Mouse (Mus musculus) neural tube, embryonic 15.5 days (tissue): ENCODE data around the gene Mid2. TPM values are rescaled to one million over a fixed set of nuclear protein-coding genes. Genes with fewer than 3 reads are reported as not detected.
"Not testable (repeated sequence)": the region's sequence is repeated elsewhere in the genome, so short reads cannot be mapped to it uniquely, and the experiment has no call there.

Experiments used
- ATAC-seq: fragments of 200-750 bp; cut with Nextera tagmentation; 2 replicates; pipeline ENCODE4 v1.8.0; 2017; ENCODE audit warnings: mild to moderate bottlenecking, moderate TSS enrichment, moderate library complexity; ENCODE audit not compliant: low FRiP score
- H3K27ac ChIP-seq: fragments of 300-500 bp; sonication (generic); replicated peaks from 2 replicates; pipeline ENCODE4 v1.5.1; 2015; ENCODE audit warnings: mild to moderate bottlenecking, inconsistent platforms
- H3K27me3 ChIP-seq: fragments of 300-500 bp; sonication (generic); replicated peaks from 2 replicates; pipeline ENCODE4 v1.6.1; 2015; ENCODE audit warnings: inconsistent platforms
- H3K36me3 ChIP-seq: fragments of 300-500 bp; sonication (generic); 2 replicates; pipeline ENCODE4 v1.6.1; 2015; ENCODE audit warnings: inconsistent platforms
- H3K4me1 ChIP-seq: fragments of 300-500 bp; sonication (generic); 2 replicates; pipeline ENCODE4 v1.6.1; 2015; ENCODE audit warnings: inconsistent platforms
- H3K4me2 ChIP-seq: fragments of 300-500 bp; sonication (generic); 2 replicates; pipeline ENCODE4 v1.6.1; 2015; ENCODE audit warnings: inconsistent platforms, mild to moderate bottlenecking, moderate library complexity
- H3K4me3 ChIP-seq: fragments of 300-500 bp; sonication (generic); replicated peaks from 2 replicates; pipeline ENCODE4 v1.5.1; 2015; ENCODE audit warnings: mild to moderate bottlenecking, inconsistent platforms
- H3K9ac ChIP-seq: fragments of 300-500 bp; sonication (generic); replicated peaks from 2 replicates; pipeline ENCODE4 v1.6.1; 2015; ENCODE audit warnings: mild to moderate bottlenecking, inconsistent platforms
- H3K9me3 ChIP-seq: fragments of 300-500 bp; sonication (generic); replicated peaks from 2 replicates; pipeline ENCODE4 v1.6.1; 2016; ENCODE audit warnings: inconsistent platforms
- WGBS: fragments of 180-500 bp; shearing (Covaris S2); methylation state at CpG from one replicate; pipeline ENCODE4 v1.1.7; 2015; ENCODE audit warnings: mixed read lengths; 5-methylcytosine and 5-hydroxymethylcytosine counted together
- polyA plus RNA-seq: library from polyadenylated mRNA; unstranded; fragments of >200 nt; fragmentation: Nextera tagmentation; extraction: Ambion mirVana; gene quantifications from 2 replicates; pipeline ENCODE4 v1.2.1, GENCODE M21; 2015

The Mid2 gene
- 6.3 and 6.6 TPM in 2 replicates for polyA plus RNA-seq

- ATAC-seq, result peak; percentile 77
- Histone ChIP-seq H3K27ac (peak within 1 kb of the TSS; percentile 82), H3K36me3 (no peaks in the 10 kb centered on the region), H3K9ac (peak within 1 kb of the TSS; percentile 64), H3K4me1 (no peaks in the 10 kb centered on the region), H3K9me3 (no peaks in the 10 kb centered on the region), H3K27me3 (peaks cover 20% of the 10 kb centered on the region; the same call in 1 of the 2 replicates), H3K4me3 (peak within 1 kb of the TSS; percentile 56), H3K4me2 (peak within 1 kb of the TSS; percentile 59)
- 21% methylated on average over 34 of the region's 68 CpGs for WGBS
These were observed at the start of gene Mid2 for GRCm38 (mm10) chrX:140664479-140665241. Gene Mid2, plus strand, starts transcription at chrX:140664599.

GRCm38 (mm10) chrX:140624875-140625594 is 39.4 kb upstream of the Mid2 start:
- H3K9ac ChIP-seq, result no peak overlapping the region
- H3K4me2 ChIP-seq, result no peak overlapping the region
- no peaks in the 10 kb centered on the region for H3K9me3 ChIP-seq
- WGBS, result 67% methylated on average over 12 of the region's 12 CpGs
- H3K4me1 ChIP-seq, result no peaks in the 10 kb centered on the region
- H3K27me3 ChIP-seq, result peaks cover 8% of the 10 kb centered on the region; the same call in 1 of the 2 replicates
- no peak overlapping the region for H3K27ac ChIP-seq
- H3K36me3 ChIP-seq, result no peaks in the 10 kb centered on the region
- H3K4me3 ChIP-seq, result no peak overlapping the region
- no peak for ATAC-seq

DNA sequence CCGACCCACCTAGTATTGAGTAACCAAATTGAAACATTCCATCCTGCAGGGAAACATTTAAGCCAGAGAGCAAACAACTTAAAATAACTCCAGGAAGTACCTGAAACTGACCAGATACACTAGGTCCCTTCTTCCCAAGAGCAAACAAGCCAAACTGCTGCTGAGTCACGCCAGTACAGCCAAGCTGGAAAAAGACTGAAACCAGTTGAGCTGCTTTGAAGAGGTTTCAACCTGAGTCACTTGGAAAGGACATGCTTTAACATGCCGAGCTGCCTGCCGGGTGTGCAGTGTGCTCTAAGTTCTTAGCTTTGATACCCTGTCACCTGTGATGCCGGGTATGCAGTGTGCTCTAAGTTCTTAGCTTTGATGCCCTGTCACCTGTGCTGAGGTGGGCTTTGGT is 26.4 kb upstream of the Mid2 start:
- Histone ChIP-seq H3K9ac (no peak overlapping the region), H3K36me3 (no peaks in the 10 kb centered on the region), H3K4me2 (no peak overlapping the region), H3K27me3 (peaks cover 8% of the 10 kb centered on the region; the same call in 1 of the 2 replicates), H3K27ac (no peak overlapping the region), H3K9me3 (no peaks in the 10 kb centered on the region), H3K4me3 (no peak overlapping the region), H3K4me1 (no peaks in the 10 kb centered on the region)
- 86% methylated on average over 5 of the region's 5 CpGs for WGBS
- no peak for ATAC-seq

GRCm38 (mm10) chrX:140639592-140639991 is 24.8 kb upstream of the Mid2 start:
- Histone ChIP-seq H3K27ac (no peak overlapping the region), H3K4me3 (no peak overlapping the region), H3K36me3 (no peaks in the 10 kb centered on the region), H3K4me2 (no peak overlapping the region), H3K9me3 (no peaks in the 10 kb centered on the region), H3K9ac (no peak overlapping the region), H3K4me1 (no peaks in the 10 kb centered on the region), H3K27me3 (peaks cover 11% of the 10 kb centered on the region; the same call in 1 of the 2 replicates)
- no peak for ATAC-seq
- WGBS, result 70% methylated on average over 2 of the region's 2 CpGs

DNA sequence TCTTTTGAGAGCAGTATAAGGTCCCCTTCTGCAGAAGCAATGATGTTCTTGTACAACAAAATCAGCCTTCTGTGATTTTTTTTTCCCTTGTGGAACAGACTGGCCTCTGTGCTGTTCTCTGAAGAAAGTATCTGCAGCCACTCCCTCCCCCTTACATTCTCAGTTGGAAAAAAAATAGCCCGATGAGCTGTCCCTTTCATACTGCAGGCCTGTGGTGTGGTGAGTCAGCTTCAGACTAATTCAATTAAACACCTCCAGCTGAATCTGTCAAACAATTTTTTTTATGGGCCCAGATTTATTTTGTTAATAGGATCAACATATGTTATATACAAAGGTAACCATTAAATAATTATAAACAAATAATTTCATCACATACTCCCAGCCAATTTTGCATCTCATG is 3.7 kb upstream of the Mid2 start:
- no peak for ATAC-seq
- WGBS, result 19% methylated on average over 1 of the region's 1 CpGs
- no peak overlapping the region for H3K4me3 ChIP-seq
- H3K9me3 ChIP-seq, result no peaks in the 10 kb centered on the region
- H3K4me2 ChIP-seq, result no peak overlapping the region
- H3K4me1 ChIP-seq, result no peaks in the 10 kb centered on the region
- peaks cover 13% of the 10 kb centered on the region; the same call in 1 of the 2 replicates for H3K27me3 ChIP-seq
- H3K36me3 ChIP-seq, result no peaks in the 10 kb centered on the region
- H3K9ac ChIP-seq, result no peak overlapping the region
- no peak overlapping the region for H3K27ac ChIP-seq

DNA sequence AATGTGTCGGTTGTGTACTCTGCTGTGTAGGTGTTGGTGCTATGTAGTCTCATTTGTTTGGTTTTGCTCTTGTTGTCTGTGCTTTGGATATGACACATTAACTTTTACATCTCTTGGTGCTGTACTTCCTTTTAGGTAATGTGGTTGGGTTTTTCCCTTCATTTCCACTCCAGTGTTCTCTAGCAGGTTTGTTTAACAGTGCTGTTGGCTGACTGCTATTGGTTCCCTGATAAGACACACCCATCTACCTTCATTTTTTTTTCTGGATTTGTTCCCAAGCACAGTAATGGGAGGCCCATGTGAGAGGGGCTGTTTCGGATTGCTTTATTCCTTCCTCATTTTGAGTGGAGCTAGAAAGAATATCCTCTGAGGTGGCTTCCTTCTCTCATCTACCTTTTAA is 883 bp upstream of the Mid2 start:
- ATAC-seq, result no peak
- Histone ChIP-seq H3K9ac (no peak overlapping the region), H3K9me3 (no peaks in the 10 kb centered on the region), H3K27me3 (peaks cover 20% of the 10 kb centered on the region; the same call in 1 of the 2 replicates), H3K4me3 (no peak overlapping the region), H3K36me3 (no peaks in the 10 kb centered on the region), H3K27ac (no peak overlapping the region), H3K4me1 (no peaks in the 10 kb centered on the region), H3K4me2 (no peak overlapping the region)
- 82% methylated on average over 2 of the region's 2 CpGs for WGBS

GRCm38 (mm10) chrX:140665242-140665810 is 927 bp downstream of the Mid2 start:
- WGBS, result 19% methylated on average over 27 of the region's 47 CpGs
- H3K4me3 ChIP-seq, result peak overlapping the region; percentile 56
- H3K4me1 ChIP-seq, result no peaks in the 10 kb centered on the region
- H3K9me3 ChIP-seq, result no peaks in the 10 kb centered on the region
- H3K36me3 ChIP-seq, result no peaks in the 10 kb centered on the region
- H3K9ac ChIP-seq, result peak overlapping the region; percentile 64
- peaks cover 20% of the 10 kb centered on the region; the same call in 1 of the 2 replicates for H3K27me3 ChIP-seq
- peak; percentile 78 for ATAC-seq
- peak overlapping the region; percentile 59 for H3K4me2 ChIP-seq
- H3K27ac ChIP-seq, result peak overlapping the region; percentile 82

GRCm38 (mm10) chrX:140675444-140675843 is 11.0 kb downstream of the Mid2 start:
- Histone ChIP-seq H3K4me3 (no peak overlapping the region), H3K4me1 (no peaks in the 10 kb centered on the region), H3K36me3 (no peaks in the 10 kb centered on the region), H3K9me3 (no peaks in the 10 kb centered on the region), H3K9ac (no peak overlapping the region), H3K4me2 (no peak overlapping the region), H3K27me3 (peaks cover 17% of the 10 kb centered on the region; the same call in 1 of the 2 replicates), H3K27ac (no peak overlapping the region)
- 83% methylated on average over 5 of the region's 5 CpGs for WGBS
- ATAC-seq, result no peak

DNA sequence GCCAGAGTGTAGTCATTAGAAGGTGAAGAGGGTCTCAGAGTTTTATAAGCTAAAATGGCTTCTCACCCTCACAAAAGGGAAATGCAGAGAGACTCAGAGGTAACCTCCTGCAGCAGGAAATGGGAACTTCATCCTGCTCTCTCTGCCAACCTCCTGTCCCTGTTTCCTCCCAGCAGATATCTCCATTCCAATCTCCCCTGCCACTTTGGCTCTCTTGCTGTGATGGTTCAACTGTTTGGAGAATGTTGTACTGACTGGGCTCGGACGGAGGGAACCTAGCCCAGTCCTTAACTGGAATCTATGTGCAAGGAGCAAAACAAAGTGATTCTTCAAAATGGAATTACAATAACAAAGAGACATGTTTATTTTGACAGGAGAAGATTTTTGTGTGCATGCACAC is 23.9 kb downstream of the Mid2 start:
- H3K9me3 ChIP-seq, result no peaks in the 10 kb centered on the region
- no peak overlapping the region for H3K4me2 ChIP-seq
- WGBS, result 70% methylated on average over 2 of the region's 2 CpGs
- no peak overlapping the region for H3K27ac ChIP-seq
- no peak overlapping the region for H3K4me3 ChIP-seq
- no peaks in the 10 kb centered on the region for H3K36me3 ChIP-seq
- no peak for ATAC-seq
- no peak overlapping the region for H3K9ac ChIP-seq
- peaks cover 35% of the 10 kb centered on the region for H3K27me3 ChIP-seq
- no peaks in the 10 kb centered on the region for H3K4me1 ChIP-seq

DNA sequence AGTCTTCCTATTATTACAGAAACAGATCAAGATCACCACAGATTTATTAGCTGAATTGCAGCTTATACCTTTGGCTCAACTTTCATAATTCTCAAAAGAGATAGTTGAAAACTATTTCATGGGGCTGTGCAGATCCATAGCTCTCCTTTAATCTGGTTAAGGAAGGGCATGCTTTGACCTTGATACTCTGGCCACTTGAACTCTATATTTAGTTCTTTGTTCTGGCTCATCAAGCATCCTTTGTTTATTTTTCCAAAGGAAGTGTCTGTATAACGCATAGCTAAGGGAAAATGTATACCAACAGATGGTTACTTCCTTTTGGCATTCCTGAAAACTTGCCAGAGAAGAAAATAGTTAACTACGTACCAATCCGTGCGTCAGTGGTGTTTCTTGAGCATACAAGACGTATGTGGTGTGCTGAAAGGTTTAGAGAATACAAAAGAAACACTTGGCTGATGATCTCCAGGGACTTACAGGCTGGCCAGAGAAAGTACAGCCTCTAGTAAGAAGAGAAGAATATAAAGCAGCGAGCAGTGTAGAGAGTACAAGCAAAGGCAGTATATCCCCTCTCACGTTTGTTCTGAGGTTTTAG is 33.6 kb downstream of the Mid2 start:
- not testable (repeated sequence) for ATAC-seq, H3K4me2 ChIP-seq, H3K36me3 ChIP-seq, H3K9ac ChIP-seq, H3K4me1 ChIP-seq, H3K27ac ChIP-seq, H3K27me3 ChIP-seq, H3K9me3 ChIP-seq, H3K4me3 ChIP-seq
- 50% methylated on average over 5 of the region's 7 CpGs for WGBS

DNA sequence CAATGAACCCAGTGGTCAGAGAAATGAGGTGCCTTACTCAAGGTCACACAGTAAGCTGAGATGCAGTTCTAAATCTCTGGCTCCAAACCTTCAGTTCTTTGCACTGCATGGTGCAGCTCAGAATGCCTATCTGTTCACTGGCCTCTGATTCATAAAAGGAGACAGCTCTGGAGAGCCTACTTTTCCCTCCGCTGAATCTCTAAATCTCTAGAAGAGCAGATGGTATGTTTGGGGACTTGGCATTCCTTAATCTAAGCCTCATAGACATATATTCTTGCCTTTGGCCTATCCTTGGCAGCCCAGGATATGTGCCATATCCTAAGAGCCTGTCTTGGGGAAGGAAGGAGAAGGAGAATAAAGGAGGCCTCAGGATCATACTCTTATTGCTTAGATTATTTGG is 38.8 kb downstream of the Mid2 start:
- no peak for ATAC-seq
- no peak overlapping the region for H3K4me3 ChIP-seq
- H3K36me3 ChIP-seq, result no peaks in the 10 kb centered on the region
- H3K9ac ChIP-seq, result no peak overlapping the region
- no peaks in the 10 kb centered on the region for H3K9me3 ChIP-seq
- WGBS, result 82% methylated on average over 1 of the region's 1 CpGs
- no peaks in the 10 kb centered on the region for H3K4me1 ChIP-seq
- no peak overlapping the region for H3K4me2 ChIP-seq
- no peak overlapping the region for H3K27ac ChIP-seq
- H3K27me3 ChIP-seq, result peaks cover 6% of the 10 kb centered on the region; the same call in 1 of the 2 replicates
